Mouse (Mus musculus): ENCODE measurements at regions not wholly inside any gene's neighbourhood (a gene's known extent, or its start where the extent isn't known, plus 50 kb on each side); places are given as distances from the start of the nearest gene placed in this dataset.

- no peak overlapping the region for H3K27ac ChIP-seq (ENCODE audit: control insufficient read depth, low read depth, low read length)
- H3K4me1 ChIP-seq (ENCODE audit: control insufficient read depth in 1 of 2, insufficient read depth in 2 of 2, low read length in 2 of 2) = no peaks in the 10 kb centered on the region
- H3K4me3 ChIP-seq (ENCODE audit: control insufficient read depth in 1 of 2, insufficient read depth in 1 of 2, low read depth in 2 of 2, low read length in 2 of 2) = no peak overlapping the region
- H3K27me3 ChIP-seq (ENCODE audit: control insufficient read depth in 1 of 2, insufficient read depth in 2 of 2, low read length in 2 of 2) = no peaks in the 10 kb centered on the region
- H3K79me2 ChIP-seq (ENCODE audit: control insufficient read depth, insufficient read depth, low read length, poor library complexity) = no peaks in the 10 kb centered on the region
- H3K36me3 ChIP-seq (ENCODE audit: control insufficient read depth in 1 of 2, insufficient read depth in 2 of 2, low read length in 2 of 2) = no peaks in the 10 kb centered on the region
- TF ChIP-seq EP300 (IDR thresholded peaks at IDR 0.05; ENCODE audit: low read depth in 1 of 2, low read length in 2 of 2) (no peak), SMC3 (IDR thresholded peaks at IDR 0.05; ENCODE audit: low read depth, low read length) (no peak), MXI1 (IDR thresholded peaks at IDR 0.05; ENCODE audit: low read depth, low read length) (no peak), MYC (IDR thresholded peaks at IDR 0.05; ENCODE audit: low read depth, low read length) (no peak), USF2 (IDR thresholded peaks at IDR 0.05; ENCODE audit: borderline replicate concordance in 1 of 2, insufficient read depth in 1 of 2, low read depth in 1 of 2, low read length in 2 of 2) (no peak)
- no peak overlapping the region for H3K9ac ChIP-seq (ENCODE audit: control insufficient read depth, low read depth, low read length, poor library complexity, severe bottlenecking)
- no peak for DNase-seq (ENCODE audit: low read depth, low spot score)
- no peaks in the 10 kb centered on the region for H3K9me3 ChIP-seq (replicated peaks; ENCODE audit: insufficient read depth, low read length)
Measured at GRCm38 (mm10) chr8:12081536-12081935, 197.1 kb upstream of the A230072I06Rik start.

- TF ChIP-seq MAFK (IDR thresholded peaks at IDR 0.05; ENCODE audit: borderline replicate concordance, low read depth, low read length) (no peak), ETS1 (IDR thresholded peaks at IDR 0.05; ENCODE audit: low read depth, low read length) (no peak), MYB (IDR thresholded peaks at IDR 0.05; ENCODE audit: low read depth, low read length) (no peak), UBTF (IDR thresholded peaks at IDR 0.05; ENCODE audit: borderline replicate concordance, insufficient read depth, low read depth, low read length) (no peak), SIN3A (IDR thresholded peaks at IDR 0.05; ENCODE audit: low read length) (no peak), POLR2AphosphoS5 (IDR thresholded peaks at IDR 0.05; ENCODE audit: borderline replicate concordance, low read depth, low read length) (no peak), SMC3 (IDR thresholded peaks at IDR 0.05; ENCODE audit: low read depth, low read length) (no peak), RCOR1 (IDR thresholded peaks at IDR 0.05; ENCODE audit: low read depth, low read length) (no peak), ZC3H11A (IDR thresholded peaks at IDR 0.05; ENCODE audit: low read depth, low read length) (no peak), ZNF384 (IDR thresholded peaks at IDR 0.05; ENCODE audit: low read depth, low read length) (no peak), TCF12 (IDR thresholded peaks at IDR 0.05; ENCODE audit: low read depth, low read length) (no peak), MXI1 (IDR thresholded peaks at IDR 0.05; ENCODE audit: low read depth, low read length) (no peak), CHD1 (IDR thresholded peaks at IDR 0.05; ENCODE audit: low read depth, low read length) (no peak), ZKSCAN1 (IDR thresholded peaks at IDR 0.05; ENCODE audit: low read depth, low read length) (no peak), TAL1 (IDR thresholded peaks at IDR 0.05; ENCODE audit: low read length) (no peak), MAZ (IDR thresholded peaks at IDR 0.05; ENCODE audit: low read depth, low read length) (no peak)
- Histone ChIP-seq H3K9me3 (replicated peaks; ENCODE audit: insufficient read depth, low read length) (no peaks in the 10 kb centered on the region), H3K4me3 (ENCODE audit: control insufficient read depth in 1 of 2, insufficient read depth in 1 of 2, low read depth in 2 of 2, low read length in 2 of 2) (no peak overlapping the region), H3K9ac (ENCODE audit: control insufficient read depth, low read depth, low read length, poor library complexity, severe bottlenecking) (no peak overlapping the region), H3K27ac (ENCODE audit: control insufficient read depth, low read depth, low read length) (no peak overlapping the region), H3K36me3 (ENCODE audit: control insufficient read depth in 1 of 2, insufficient read depth in 2 of 2, low read length in 2 of 2) (no peaks in the 10 kb centered on the region), H3K4me1 (ENCODE audit: control insufficient read depth in 1 of 2, insufficient read depth in 2 of 2, low read length in 2 of 2) (no peaks in the 10 kb centered on the region), H3K27me3 (ENCODE audit: control insufficient read depth in 1 of 2, insufficient read depth in 2 of 2, low read length in 2 of 2) (no peaks in the 10 kb centered on the region), H3K79me2 (ENCODE audit: control insufficient read depth, insufficient read depth, low read length, poor library complexity) (no peaks in the 10 kb centered on the region)
- no peak for DNase-seq (ENCODE audit: low read depth, low spot score)
Measured at GRCm38 (mm10) chr8:12087192-12087800, 191.3 kb upstream of the A230072I06Rik start.

Data from MEL (cell line).